Mouse (Mus musculus): ENCODE measurements at regions not wholly inside any gene's neighbourhood (a gene's known extent, or its start where the extent isn't known, plus 50 kb on each side); places are given as distances from the start of the nearest gene placed in this dataset.

- DNase-seq: no peak
Observed at GRCm38 (mm10) chr2:48409876-48410275, 404.0 kb upstream of the Acvr2a start.

DNA sequence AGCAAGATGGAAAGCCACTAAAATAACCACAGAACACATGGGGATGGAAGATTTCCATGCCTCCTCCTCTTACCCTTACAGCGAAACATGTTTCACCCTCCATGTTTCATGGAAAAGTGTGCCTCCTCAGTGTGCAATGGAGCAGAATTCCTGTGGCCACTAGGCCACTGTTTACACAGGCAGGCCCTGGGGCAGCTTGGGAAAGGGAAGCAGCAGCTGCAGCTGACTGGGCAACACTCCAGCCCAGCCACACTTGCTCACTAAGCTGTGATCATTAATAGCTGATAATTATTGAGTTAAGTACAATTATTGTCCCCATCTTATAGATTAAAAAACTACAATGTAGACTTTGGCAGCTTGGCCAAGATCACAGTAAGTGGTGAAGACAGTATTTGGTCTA is 402.5 kb upstream of the Acvr2a start:
- no peak for DNase-seq

DNA sequence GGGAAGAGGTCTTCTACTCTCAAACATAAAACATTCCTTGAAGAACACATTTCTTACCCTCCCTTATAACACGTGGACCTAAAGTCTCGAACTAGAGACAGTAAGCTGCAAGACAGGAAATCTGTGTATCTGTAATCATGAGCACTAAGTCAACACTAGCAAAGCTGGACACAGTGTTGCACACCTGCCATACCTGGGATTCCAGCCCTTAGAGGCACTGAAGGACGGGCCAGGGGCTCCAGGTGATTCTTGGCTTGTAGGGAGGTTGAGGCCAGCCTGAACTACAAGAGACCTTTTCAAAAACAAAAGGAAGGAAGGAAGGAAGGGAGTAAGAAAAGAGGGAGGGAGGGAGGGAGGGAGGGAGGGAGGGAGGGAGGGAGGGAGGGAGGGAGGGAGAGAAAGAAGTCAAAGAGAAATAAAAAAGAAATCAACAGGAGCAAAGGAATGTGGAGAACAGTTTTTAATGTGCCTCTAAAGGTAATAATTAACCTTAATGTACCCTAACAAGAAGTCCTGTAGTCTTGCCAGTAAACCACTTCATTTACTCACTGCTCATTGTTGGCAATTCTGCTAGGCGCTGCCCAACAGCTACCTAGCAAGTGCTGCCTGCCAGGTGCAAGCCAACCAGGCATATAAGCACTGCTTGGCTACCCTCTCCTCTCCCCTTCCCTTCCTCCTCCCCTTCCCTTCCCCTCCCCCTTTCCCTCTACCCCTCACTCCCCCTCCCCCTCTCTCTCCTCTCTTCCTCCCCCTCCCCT is 401.0 kb upstream of the Acvr2a start:
- DNase-seq: no peak

- peak; percentile 27 for DNase-seq
Observed at GRCm38 (mm10) chr2:48414596-48415481, 399.1 kb upstream of the Acvr2a start.

DNA sequence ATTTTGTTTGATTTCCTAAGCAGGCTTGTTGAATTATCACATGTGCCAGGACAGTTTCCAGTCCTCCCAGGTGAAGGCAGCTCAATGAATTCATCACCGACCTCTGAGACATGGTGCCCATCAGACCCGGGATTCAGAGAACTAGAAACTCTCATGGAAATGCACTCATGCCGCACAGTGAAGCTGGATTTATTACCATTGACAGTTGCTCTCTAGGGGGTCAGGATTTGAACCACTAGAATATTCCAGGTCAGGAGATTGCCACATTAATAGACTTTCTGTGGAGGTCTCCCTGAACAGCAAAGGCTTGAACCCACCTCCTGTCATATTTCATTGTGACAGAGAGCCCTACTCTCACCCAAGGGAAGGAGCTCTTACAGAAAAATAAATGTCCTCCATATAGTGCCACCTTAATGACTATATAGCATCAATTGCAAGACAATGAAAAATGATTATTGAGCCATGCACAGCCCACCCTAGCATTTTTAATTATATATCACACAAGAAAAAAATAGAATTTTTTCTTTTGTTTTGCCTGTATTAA is 397.6 kb upstream of the Acvr2a start:
- DNase-seq: peak; percentile 42

DNA sequence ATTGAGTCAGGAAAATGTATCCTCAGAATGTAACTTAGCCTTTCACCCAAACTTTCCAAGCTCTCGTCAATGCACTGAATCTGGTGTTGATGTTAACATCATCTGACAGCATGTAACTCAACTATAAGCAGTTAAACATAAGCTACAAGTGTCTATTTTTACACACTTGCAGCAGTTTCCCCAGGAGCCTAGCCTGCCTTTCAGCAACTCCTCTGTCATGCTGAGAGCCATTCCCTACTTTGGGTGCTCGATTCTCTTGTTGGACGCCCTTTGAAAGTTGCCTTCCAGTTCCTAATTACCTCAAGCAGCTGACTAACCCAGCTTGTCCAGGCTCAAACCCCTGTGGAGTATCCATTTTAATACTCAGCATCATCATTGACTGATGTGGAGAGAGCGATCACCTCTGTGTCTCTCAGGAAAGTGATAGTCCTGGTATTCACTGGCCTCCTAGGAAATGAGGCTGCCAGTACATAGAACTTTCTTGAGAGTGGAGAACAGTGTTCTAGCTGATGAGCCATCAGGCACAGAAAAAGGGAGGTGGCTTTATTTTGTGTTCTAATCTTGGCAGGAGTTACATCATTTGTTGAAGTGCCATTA is 396.8 kb upstream of the Acvr2a start:
- DNase-seq: no peak

- DNase-seq: no peak
Observed at GRCm38 (mm10) chr2:48420791-48421190, 393.1 kb upstream of the Acvr2a start.

DNA sequence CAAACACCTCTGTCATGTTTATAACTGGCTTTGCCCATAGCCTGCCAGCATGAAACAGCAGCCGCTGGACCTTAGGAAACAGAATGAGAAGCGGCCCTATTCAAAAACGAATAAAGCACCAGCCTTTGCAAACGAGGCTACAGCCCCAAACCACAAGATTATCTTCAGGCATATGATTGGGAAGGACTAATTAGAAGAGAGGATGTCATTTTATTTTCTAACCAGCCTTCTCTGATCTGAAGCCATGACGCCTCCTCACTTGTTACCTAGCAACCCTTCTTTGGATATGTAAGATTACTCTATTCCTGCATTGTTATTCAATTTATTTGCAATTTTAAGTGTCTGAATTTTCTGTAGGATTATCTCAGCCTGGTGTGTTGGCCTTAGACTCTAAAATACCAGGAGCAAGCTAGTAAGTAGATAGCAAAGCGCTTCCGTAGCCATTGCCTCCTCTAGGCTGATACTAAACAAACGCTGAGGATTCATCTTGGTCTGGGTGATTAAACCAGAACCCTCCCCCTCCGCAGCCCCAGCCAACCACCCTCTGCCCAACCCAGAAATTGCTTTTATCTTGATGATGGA is 390.0 kb upstream of the Acvr2a start:
- DNase-seq: peak; percentile 31

DNA sequence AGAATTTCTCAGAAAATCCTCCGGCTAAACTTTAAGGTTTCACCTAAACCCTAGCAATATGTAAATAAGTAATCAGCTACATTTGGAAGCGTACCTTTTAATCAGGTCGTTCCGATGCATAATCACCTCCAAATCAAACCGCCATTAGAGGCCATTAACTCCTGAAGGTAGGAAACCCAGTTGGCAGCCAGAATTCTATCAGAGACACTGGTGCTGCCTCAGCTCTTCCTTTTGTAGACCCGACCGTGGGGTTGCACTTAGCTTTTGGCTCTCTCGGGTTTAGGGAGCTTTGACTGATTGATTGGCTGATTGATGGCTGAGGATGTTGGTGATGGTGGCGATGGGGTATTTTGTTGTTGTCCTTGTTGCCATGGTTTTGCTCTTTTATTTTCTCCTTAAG is 389.3 kb upstream of the Acvr2a start:
- DNase-seq: peak; percentile 41

- DNase-seq: peak; percentile 51
Observed at GRCm38 (mm10) chr2:48425200-48426090, 388.5 kb upstream of the Acvr2a start.

DNA sequence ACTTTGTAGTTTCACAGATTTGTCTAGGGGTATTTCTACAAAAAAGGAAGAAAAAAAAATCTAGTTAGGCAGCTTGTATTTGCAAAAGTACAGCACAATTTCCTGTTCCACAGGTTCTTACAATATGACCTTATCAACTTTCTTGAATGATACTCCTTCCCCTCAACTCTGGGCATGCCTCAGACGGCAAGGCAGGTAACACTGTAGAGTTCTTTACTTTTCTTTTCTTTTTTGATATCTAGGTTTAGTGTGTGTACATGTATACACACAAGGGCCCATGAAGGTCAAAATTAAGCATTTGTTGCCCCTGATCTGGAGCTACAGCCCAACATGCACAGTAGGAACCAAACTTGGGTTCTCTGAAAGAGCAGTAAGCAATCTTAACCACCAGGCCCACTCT is 381.4 kb upstream of the Acvr2a start:
- DNase-seq: no peak

DNA sequence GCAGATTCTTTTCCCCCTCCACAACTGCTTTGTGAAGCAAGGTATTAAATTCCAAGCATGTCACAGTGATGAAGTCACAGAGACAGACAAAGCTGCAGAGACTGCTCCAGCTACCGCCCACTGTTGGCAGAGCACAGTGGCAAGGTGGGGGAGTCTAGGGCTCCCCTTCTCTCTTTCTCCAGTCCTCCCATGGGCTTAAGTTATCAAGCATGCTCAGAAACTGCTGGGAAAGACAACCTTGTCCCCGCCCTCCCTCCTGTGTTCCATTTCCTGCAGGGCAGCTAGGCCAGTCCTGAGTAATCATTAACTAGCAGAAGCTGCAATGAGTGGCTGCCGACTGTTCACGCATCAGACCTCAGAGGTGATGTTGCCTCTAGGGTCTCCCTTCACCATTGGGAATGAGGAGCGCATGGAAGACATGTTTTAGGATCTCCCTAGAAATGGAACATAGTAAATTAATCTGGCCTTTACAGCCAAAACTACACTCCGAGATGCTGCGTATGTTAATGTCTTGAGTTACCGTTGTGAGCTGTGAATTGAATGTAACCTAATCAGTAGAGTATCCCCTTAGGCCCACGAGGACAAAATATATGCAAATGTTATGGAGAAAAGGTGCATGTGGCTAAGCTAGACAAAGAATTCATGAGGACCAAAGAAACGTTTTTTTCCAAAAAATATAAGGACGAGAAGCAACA is 372.5 kb upstream of the Acvr2a start:
- DNase-seq: peak; percentile 52

- DNase-seq: no peak
Observed at GRCm38 (mm10) chr2:48441991-48442544, 371.8 kb upstream of the Acvr2a start.

- DNase-seq: no peak
Observed at GRCm38 (mm10) chr2:48445898-48446604, 367.9 kb upstream of the Acvr2a start.

GRCm38 (mm10) chr2:48446617-48447016 is 367.3 kb upstream of the Acvr2a start:
- no peak for DNase-seq

DNA sequence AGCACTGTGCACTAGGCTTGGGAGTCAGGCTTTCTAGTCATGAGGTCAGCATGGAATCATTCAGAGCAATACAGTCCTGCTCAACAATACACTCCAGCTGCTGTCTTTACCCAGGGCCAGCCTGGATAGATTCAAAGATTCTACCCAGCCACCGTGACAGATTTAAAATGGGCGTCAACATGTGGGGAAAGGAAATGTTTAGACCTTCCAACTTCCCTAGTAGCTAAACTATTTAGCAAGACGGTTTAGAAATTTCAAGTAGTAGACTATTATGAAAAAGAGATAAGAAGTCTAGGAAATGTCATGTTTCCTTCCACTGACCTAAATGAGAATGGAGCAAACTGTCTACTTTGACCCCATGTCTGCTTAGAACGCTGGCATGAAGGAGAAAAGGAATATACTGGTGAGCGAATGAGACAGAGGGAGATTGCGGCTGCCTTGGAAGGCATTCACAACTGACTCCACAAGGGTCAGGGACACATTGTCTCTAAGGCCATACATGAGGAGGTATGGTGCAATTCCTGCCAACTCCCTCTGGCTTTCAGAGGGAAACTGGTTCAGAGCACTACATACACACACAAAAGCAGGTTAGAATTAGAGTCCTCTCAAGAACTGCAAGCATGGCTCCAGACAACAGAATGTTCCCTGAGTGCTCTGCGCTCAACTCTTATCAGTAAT is 364.6 kb upstream of the Acvr2a start:
- no peak for DNase-seq

GRCm38 (mm10) chr2:48456072-48457040 is 357.6 kb upstream of the Acvr2a start:
- no peak for DNase-seq

GRCm38 (mm10) chr2:48457117-48457516 is 356.8 kb upstream of the Acvr2a start:
- no peak for DNase-seq
